Comparison of ENCODE assay signal across 9 mouse cellular contexts in genomic region chr1:193272916-193273601, GRCm38 (mm10). TPM values are rescaled to one million over a fixed set of nuclear protein-coding genes. Genes with fewer than 3 reads are reported as not detected.
DNase-seq lines count a peak whose midpoint lies in the region; ATAC-seq and TF ChIP-seq lines count a peak whose summit lies in the region.
"Had no signal": no experiment of that assay in that cellular context is flagged by ENCODE, and none has a peak within 500 bp of the region (broad histone marks: within the 10 kb centered on the region; RNA-seq: fewer than 3 reads in every experiment).

G0s2 (minus strand) TSS chr1:193273217.

- no peaks in the 10 kb centered on the region for H3K36me3 ChIP-seq in E14TG2a.4 (ENCODE audit: insufficient read depth, low read length)
- H3K36me3 ChIP-seq in forebrain, postnatal 0 days (ENCODE audit: insufficient read depth): no peaks in the 10 kb centered on the region
- no peaks in the 10 kb centered on the region for H3K36me3 ChIP-seq in liver, embryonic 14.5 days (replicated peaks; ENCODE audit: control insufficient read depth, insufficient read depth, low read depth)
- no peaks in the 10 kb centered on the region for H3K36me3 ChIP-seq in neural tube, embryonic 11.5 days (ENCODE audit: control insufficient read depth, insufficient read depth, low read length)

- WGBS in cerebellum, adult 2 months: 16% methylated on average over 23 of the region's 23 CpGs
- WGBS in forebrain, postnatal 0 days: 6% methylated on average over 19 of the region's 23 CpGs
- WGBS in liver, embryonic 14.5 days (ENCODE audit: insufficient replicate concordance): 3% methylated on average over 23 of the region's 23 CpGs
- 0% methylated on average over 17 of the region's 23 CpGs for WGBS in neural tube, embryonic 11.5 days

- H3K27ac ChIP-seq in cerebellum, adult 2 months (ENCODE audit: insufficient read depth, low read length): peak within 1 kb of the TSS; percentile 72
- H3K27ac ChIP-seq in forebrain, postnatal 0 days (ENCODE audit: low read depth, low read length): peak within 1 kb of the TSS; percentile 67
- peak within 1 kb of the TSS; percentile 20; the same call in 1 of the 2 replicates for H3K27ac ChIP-seq in liver, embryonic 14.5 days
- H3K27ac ChIP-seq in neural tube, embryonic 11.5 days (ENCODE audit: low read depth, low read length): 0 out of 2 replicates have a peak within 1 kb of the TSS, but pooled peaks have one; percentile 35

- no peaks in the 10 kb centered on the region for H3K9me3 ChIP-seq in E14TG2a.4 (ENCODE audit: low read length)
- no peaks in the 10 kb centered on the region for H3K9me3 ChIP-seq in forebrain, postnatal 0 days (ENCODE audit: low read length)
- no peaks in the 10 kb centered on the region for H3K9me3 ChIP-seq in liver, embryonic 14.5 days (ENCODE audit: control insufficient read depth, low read length)
- no peaks in the 10 kb centered on the region for H3K9me3 ChIP-seq in neural tube, embryonic 11.5 days (ENCODE audit: control insufficient read depth, low read length)

- H3K4me3 ChIP-seq in E14TG2a.4 (replicated peaks; ENCODE audit: low read length): peak within 1 kb of the TSS; percentile 73
- peak within 1 kb of the TSS; percentile 50 for H3K4me3 ChIP-seq in cerebellum, adult 2 months (replicated peaks; ENCODE audit: insufficient read depth, low read depth, low read length)
- H3K4me3 ChIP-seq in forebrain, postnatal 0 days (ENCODE audit: low read depth, low read length): peak within 1 kb of the TSS; percentile 19; the same call in 1 of the 2 replicates
- H3K4me3 ChIP-seq in liver, embryonic 14.5 days (ENCODE audit: insufficient read depth in 1 of 2, low read depth in 2 of 2, low read length in 2 of 2): peak within 1 kb of the TSS; percentile 49 to 52
- peak within 1 kb of the TSS; percentile 36 for H3K4me3 ChIP-seq in neural tube, embryonic 11.5 days (ENCODE audit: low read depth, low read length)

- TF ChIP-seq EP300 in liver, embryonic 14.5 days (IDR thresholded peaks at IDR 0.05; ENCODE audit: low read depth): no peak

- H3K27me3 ChIP-seq in E14TG2a.4 (ENCODE audit: insufficient read depth, low read length): peaks cover 40% of the 10 kb centered on the region
- H3K27me3 ChIP-seq in cerebellum, adult 2 months (ENCODE audit: control insufficient read depth, insufficient read depth, low read length): no peaks in the 10 kb centered on the region
- no peaks in the 10 kb centered on the region for H3K27me3 ChIP-seq in forebrain, postnatal 0 days (ENCODE audit: insufficient read depth, low read length)
- no peaks in the 10 kb centered on the region for H3K27me3 ChIP-seq in liver, embryonic 14.5 days (ENCODE audit: control insufficient read depth, insufficient read depth, low read length)
- H3K27me3 ChIP-seq in neural tube, embryonic 11.5 days (ENCODE audit: control insufficient read depth, insufficient read depth, low read length): no peaks in the 10 kb centered on the region

- TF ChIP-seq CTCF in E14TG2a.4 (conservative IDR thresholded peaks at IDR 0.05; ENCODE audit: low read length): peak; percentile 31
- peak; percentile 62 for TF ChIP-seq CTCF in cerebellum, adult 2 months (IDR thresholded peaks at IDR 0.05; ENCODE audit: borderline replicate concordance, insufficient read depth, low read depth, low read length)
- peak; percentile 71 for TF ChIP-seq CTCF in forebrain, postnatal 0 days (IDR thresholded peaks at IDR 0.05; ENCODE audit: low read depth)
- TF ChIP-seq CTCF in liver, embryonic 14.5 days (IDR thresholded peaks at IDR 0.05; ENCODE audit: low read depth): peak; percentile 63

- peak; percentile 27; the same call in 1 of the 2 replicates for TF ChIP-seq POLR2A in cerebellum, adult 2 months (IDR thresholded peaks at IDR 0.05; ENCODE audit: borderline replicate concordance, insufficient read depth, low read length)

- H3K9ac ChIP-seq in forebrain, postnatal 0 days: peak within 1 kb of the TSS; percentile 41; the same call in 1 of the 2 replicates
- H3K9ac ChIP-seq in liver, embryonic 14.5 days (replicated peaks): peak within 1 kb of the TSS; percentile 38
- H3K9ac ChIP-seq in neural tube, embryonic 11.5 days (ENCODE audit: low read length): peak within 1 kb of the TSS; percentile 60

- intact Hi-C loops in heart, postnatal 14 days (cut with DNase I): loop anchor here (2.0 kb wide), 1 partner anchor 44 kb away; no protein-coding TSS in a partner anchor

- peaks cover 38% of the 10 kb centered on the region for H3K4me1 ChIP-seq in E14TG2a.4 (replicated peaks; ENCODE audit: low read depth, low read length)
- H3K4me1 ChIP-seq in cerebellum, adult 2 months (ENCODE audit: control insufficient read depth, insufficient read depth, low read length): peaks cover 7% of the 10 kb centered on the region; the same call in 1 of the 2 replicates
- H3K4me1 ChIP-seq in forebrain, postnatal 0 days (ENCODE audit: insufficient read depth): peaks cover 3% of the 10 kb centered on the region; the same call in 1 of the 2 replicates
- peaks cover 0 to 12% of the 10 kb centered on the region in 2 experiments; a peak in 2 of 4 replicates for H3K4me1 ChIP-seq in liver, embryonic 14.5 days (replicated peaks; ENCODE audit: control insufficient read depth in 2 of 2, insufficient read depth in 2 of 2, low read length in 1 of 2)
- H3K4me1 ChIP-seq in neural tube, embryonic 11.5 days (ENCODE audit: control insufficient read depth, insufficient read depth, low read length): peaks cover 8% of the 10 kb centered on the region; the same call in 1 of the 2 replicates

- DNase-seq in cerebellum, adult 2 months: peak; percentile 51 to 61
- peak; percentile 51 for DNase-seq in forebrain, postnatal 0 days
- DNase-seq in heart, postnatal 14 days: peak; percentile 84 to 88
- peak; percentile 80 to 88 for DNase-seq in kidney, postnatal 4 days
- peak in 1 of 3 experiments; percentile 29 for DNase-seq in liver, embryonic 14.5 days (ENCODE audit: low read depth in 3 of 3, low spot score in 3 of 3)
- peak; percentile 66 for DNase-seq in neural tube, embryonic 11.5 days (ENCODE audit: low spot score)
- DNase-seq in thymus, adult 18-20 months: peak; percentile 27 to 39

- peak; percentile 82 for ATAC-seq in forebrain, postnatal 0 days
- peak; percentile 72 for ATAC-seq in liver, embryonic 14.5 days (ENCODE audit: insufficient read depth)
- ATAC-seq in neural tube, embryonic 11.5 days (ENCODE audit: insufficient read depth, low FRiP score, low TSS enrichment): peak; percentile 90

- H3K4me2 ChIP-seq in forebrain, postnatal 0 days (ENCODE audit: low read depth): peak within 1 kb of the TSS; percentile 46
- peak within 1 kb of the TSS; percentile 48 for H3K4me2 ChIP-seq in liver, embryonic 14.5 days (ENCODE audit: low read depth)
- H3K4me2 ChIP-seq in neural tube, embryonic 11.5 days (ENCODE audit: low read depth): peak within 1 kb of the TSS; percentile 72

RNA-seq across cellular contexts. Expression of gene G0s2, which starts in this region (rescaled TPM):
- 36.0 and 37.1 TPM in 2 replicates for polyA plus RNA-seq in cerebellum, adult 2 months (2012; rRNA removed)
- total RNA-seq in forebrain, postnatal 0 days (2014; rRNA removed): 5.7 and 11.0 TPM in 2 replicates
- polyA plus RNA-seq in forebrain, postnatal 0 days (2015; fragmentation: Nextera tagmentation; extraction: Ambion mirVana): 4.7 and 5.0 TPM in 2 replicates
- 10 to 100 TPM; 43.4 to 57.3 TPM for total RNA-seq in heart, postnatal 14 days (2021)
- 54.9 and 57.0 TPM in 2 replicates for polyA plus RNA-seq in liver, embryonic 14.5 days (2012; rRNA removed)
- 65.5 and 71.8 TPM in 2 replicates for polyA plus RNA-seq in liver, embryonic 14.5 days (2014; fragmentation: Nextera tagmentation; extraction: Ambion mirVana)
- 7.4 and 7.9 TPM in 2 replicates for polyA plus RNA-seq in neural tube, embryonic 11.5 days (2014; fragmentation: Nextera tagmentation; extraction: Ambion mirVana)
- total RNA-seq: MEL had no signal

Comparison
In these comparisons a context has a peak if more than half of its experiments do, and no peak if none do; other contexts are left out.
1. H3K4me3 ChIP-seq: peak in every context shown above with its lines; median percentile 73 in E14TG2a.4; 50 in liver, embryonic 14.5 days; 50 in cerebellum, adult 2 months; 36 in neural tube, embryonic 11.5 days; 19 in forebrain, postnatal 0 days.
2. H3K27ac ChIP-seq: peak in every context shown above with its lines; median percentile 72 in cerebellum, adult 2 months; 67 in forebrain, postnatal 0 days; 35 in neural tube, embryonic 11.5 days; 20 in liver, embryonic 14.5 days.